Mouse (Mus musculus): ENCODE measurements at regions not wholly inside any gene's neighbourhood (a gene's known extent, or its start where the extent isn't known, plus 50 kb on each side); places are given as distances from the start of the nearest gene placed in this dataset.
"Not testable (repeated sequence)": the region's sequence is repeated elsewhere in the genome, so short reads cannot be mapped to it uniquely, and the experiment has no call there.

- no peak for DNase-seq (ENCODE audit: low spot score in 2 of 2)
These were observed 735.2 kb upstream of the Marcks start for GRCm38 (mm10) chr10:37873925-37874324.

GRCm38 (mm10) chr10:37861001-37861400 lies 722.3 kb upstream of the Marcks start:
- no peak for DNase-seq (ENCODE audit: low spot score in 2 of 2)

- no peak for DNase-seq (ENCODE audit: low spot score in 2 of 2)
These were observed 710.6 kb upstream of the Marcks start for GRCm38 (mm10) chr10:37849291-37849846.

- DNase-seq (ENCODE audit: low spot score in 2 of 2) = no peak
These were observed 704.1 kb upstream of the Marcks start for GRCm38 (mm10) chr10:37842820-37843219.

- no peak for DNase-seq (ENCODE audit: low spot score in 2 of 2)
These were observed 703.1 kb upstream of the Marcks start for GRCm38 (mm10) chr10:37841842-37842241.

GRCm38 (mm10) chr10:37837721-37838120 lies 699.0 kb upstream of the Marcks start:
- DNase-seq (ENCODE audit: low spot score in 2 of 2) = no peak

- DNase-seq (ENCODE audit: low spot score in 2 of 2) = no peak
These were observed 674.3 kb upstream of the Marcks start for GRCm38 (mm10) chr10:37813026-37813425.

GRCm38 (mm10) chr10:37812405-37812851 lies 673.7 kb upstream of the Marcks start:
- no peak for DNase-seq (ENCODE audit: low spot score in 2 of 2)

- DNase-seq (ENCODE audit: low spot score in 2 of 2) = no peak
These were observed 673.1 kb upstream of the Marcks start for GRCm38 (mm10) chr10:37811789-37812188.

- no peak for DNase-seq (ENCODE audit: low spot score in 2 of 2)
These were observed 664.6 kb upstream of the Marcks start for GRCm38 (mm10) chr10:37803225-37803805.

GRCm38 (mm10) chr10:37799397-37799796 lies 660.7 kb upstream of the Marcks start:
- DNase-seq (ENCODE audit: low spot score in 2 of 2) = no peak

- DNase-seq (ENCODE audit: low spot score in 2 of 2) = no peak
These were observed 659.6 kb upstream of the Marcks start for GRCm38 (mm10) chr10:37798285-37798684.

- DNase-seq (ENCODE audit: low spot score in 2 of 2) = no peak
These were observed 659.0 kb upstream of the Marcks start for GRCm38 (mm10) chr10:37797701-37798100.

- DNase-seq (ENCODE audit: low spot score in 2 of 2) = no peak
These were observed 654.2 kb upstream of the Marcks start for GRCm38 (mm10) chr10:37792878-37793277.

- no peak for DNase-seq (ENCODE audit: low spot score in 2 of 2)
These were observed 649.3 kb upstream of the Marcks start for GRCm38 (mm10) chr10:37788049-37788448.

- DNase-seq (ENCODE audit: low spot score in 2 of 2) = no peak
These were observed 640.9 kb upstream of the Marcks start for GRCm38 (mm10) chr10:37779383-37780302.

- no peak for DNase-seq (ENCODE audit: low spot score in 2 of 2)
These were observed 622.0 kb upstream of the Marcks start for GRCm38 (mm10) chr10:37760542-37761367.

GRCm38 (mm10) chr10:37741581-37741980 lies 602.9 kb upstream of the Marcks start:
- DNase-seq (ENCODE audit: low spot score in 2 of 2) = no peak

GRCm38 (mm10) chr10:37739024-37739423 lies 600.3 kb upstream of the Marcks start:
- DNase-seq (ENCODE audit: low spot score in 2 of 2) = no peak

- DNase-seq (ENCODE audit: low spot score in 2 of 2) = no peak
These were observed 586.9 kb upstream of the Marcks start for GRCm38 (mm10) chr10:37725609-37726008.

- not testable (repeated sequence) for DNase-seq (ENCODE audit: low spot score in 2 of 2)
These were observed 586.3 kb upstream of the Marcks start for GRCm38 (mm10) chr10:37724994-37725393.

GRCm38 (mm10) chr10:37720748-37721147 lies 582.0 kb upstream of the Marcks start:
- DNase-seq (ENCODE audit: low spot score in 2 of 2) = no peak

Measured in spleen, postnatal 14 days (tissue).